Mouse (Mus musculus) hindbrain, embryonic 13.5 days (tissue): ENCODE measurements around the gene Kctd12. TPM values are rescaled to one million over a fixed set of nuclear protein-coding genes. Genes with fewer than 3 reads are reported as not detected.

ENCODE experiments used
- ATAC-seq: fragments of 200-750 bp; cut with Nextera tagmentation; 2 replicates; pipeline ENCODE4 v1.8.0; 2017; ENCODE audit warnings: moderate TSS enrichment; ENCODE audit not compliant: low FRiP score
- H3K27ac ChIP-seq: fragments of 300-500 bp; sonication (generic); 2 replicates; pipeline ENCODE4 v1.5.1; 2015; ENCODE audit warnings: inconsistent platforms, mild to moderate bottlenecking, moderate library complexity
- H3K27me3 ChIP-seq: fragments of 300-500 bp; sonication (generic); 2 replicates; pipeline ENCODE4 v1.6.1; 2015; ENCODE audit warnings: mild to moderate bottlenecking, inconsistent platforms
- H3K36me3 ChIP-seq: fragments of 300-500 bp; sonication (generic); 2 replicates; pipeline ENCODE4 v1.6.1; 2015; ENCODE audit warnings: mild to moderate bottlenecking, inconsistent platforms
- H3K4me1 ChIP-seq: fragments of 300-500 bp; sonication (generic); replicated peaks from 2 replicates; pipeline ENCODE4 v1.6.1; 2015; ENCODE audit warnings: inconsistent platforms
- H3K4me2 ChIP-seq: fragments of 300-500 bp; sonication (generic); 2 replicates; pipeline ENCODE4 v1.6.1; 2015; ENCODE audit warnings: inconsistent platforms, mild to moderate bottlenecking, moderate library complexity
- H3K4me3 ChIP-seq: fragments of 300-500 bp; sonication (generic); 2 replicates; pipeline ENCODE4 v1.5.1; 2015; ENCODE audit warnings: mild to moderate bottlenecking, inconsistent platforms
- H3K9ac ChIP-seq: fragments of 300-500 bp; sonication (generic); 2 replicates; pipeline ENCODE4 v1.6.1; 2015; ENCODE audit warnings: mild to moderate bottlenecking, inconsistent platforms
- H3K9me3 ChIP-seq: fragments of 300-500 bp; sonication (generic); 2 replicates; pipeline ENCODE4 v1.6.1; 2016; ENCODE audit warnings: inconsistent platforms
- WGBS: fragments of 180-500 bp; shearing (Covaris S2); methylation state at CpG from one replicate; pipeline ENCODE4 v1.1.7; 2015; 5-methylcytosine and 5-hydroxymethylcytosine counted together
- microRNA-seq: library from miRNA; unstranded; fragments of <30 nt; microRNA quantifications from one replicate; pipeline ENCODE4, GENCODE M21; 2016
- polyA plus RNA-seq: library from polyadenylated mRNA; unstranded; fragments of >200 nt; fragmentation: Nextera tagmentation; extraction: Ambion mirVana; gene quantifications from 2 replicates; pipeline ENCODE4 v1.2.1, GENCODE M21; 2015

The Kctd12 gene
- polyA plus RNA-seq, 1 experiment from 2014 or later = 9.1 TPM

DNA sequence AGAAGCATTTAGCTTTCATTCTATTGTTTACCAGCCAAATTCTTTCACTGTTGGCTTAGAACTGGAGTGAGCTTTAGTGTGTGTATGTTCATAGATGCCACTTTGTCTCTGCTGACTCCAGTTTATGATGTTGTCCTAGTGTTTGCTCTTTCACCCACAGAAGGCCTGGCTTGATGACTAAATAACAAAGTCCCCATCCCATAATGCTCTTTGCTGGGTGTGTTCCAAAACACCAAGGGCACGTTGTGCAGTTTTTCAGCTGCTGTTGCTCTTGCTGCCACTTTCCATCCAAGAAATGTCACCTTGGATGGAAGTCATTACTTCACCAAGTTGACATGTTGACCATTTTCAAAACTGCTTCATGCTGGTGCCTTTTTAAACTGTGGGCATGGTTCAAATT is 30.5 kb downstream of the Kctd12 start:
- no peak overlapping the region for H3K27ac ChIP-seq
- no peak for ATAC-seq
- no peak overlapping the region for H3K4me3 ChIP-seq
- H3K4me2 ChIP-seq = no peak overlapping the region
- H3K4me1 ChIP-seq = no peaks in the 10 kb centered on the region
- H3K9ac ChIP-seq = no peak overlapping the region
- H3K36me3 ChIP-seq = no peaks in the 10 kb centered on the region
- WGBS = 73% methylated on average over 1 of the region's 1 CpGs
- no peaks in the 10 kb centered on the region for H3K27me3 ChIP-seq
- H3K9me3 ChIP-seq = no peaks in the 10 kb centered on the region

GRCm38 (mm10) chr14:102947796-102948195 is 34.6 kb downstream of the Kctd12 start:
- no peak for ATAC-seq
- Histone ChIP-seq H3K4me2 (no peak overlapping the region), H3K27ac (no peak overlapping the region), H3K4me1 (no peaks in the 10 kb centered on the region), H3K36me3 (no peaks in the 10 kb centered on the region), H3K4me3 (no peak overlapping the region), H3K9me3 (no peaks in the 10 kb centered on the region), H3K27me3 (no peaks in the 10 kb centered on the region), H3K9ac (no peak overlapping the region)
- WGBS = 70% methylated on average over 2 of the region's 2 CpGs

DNA sequence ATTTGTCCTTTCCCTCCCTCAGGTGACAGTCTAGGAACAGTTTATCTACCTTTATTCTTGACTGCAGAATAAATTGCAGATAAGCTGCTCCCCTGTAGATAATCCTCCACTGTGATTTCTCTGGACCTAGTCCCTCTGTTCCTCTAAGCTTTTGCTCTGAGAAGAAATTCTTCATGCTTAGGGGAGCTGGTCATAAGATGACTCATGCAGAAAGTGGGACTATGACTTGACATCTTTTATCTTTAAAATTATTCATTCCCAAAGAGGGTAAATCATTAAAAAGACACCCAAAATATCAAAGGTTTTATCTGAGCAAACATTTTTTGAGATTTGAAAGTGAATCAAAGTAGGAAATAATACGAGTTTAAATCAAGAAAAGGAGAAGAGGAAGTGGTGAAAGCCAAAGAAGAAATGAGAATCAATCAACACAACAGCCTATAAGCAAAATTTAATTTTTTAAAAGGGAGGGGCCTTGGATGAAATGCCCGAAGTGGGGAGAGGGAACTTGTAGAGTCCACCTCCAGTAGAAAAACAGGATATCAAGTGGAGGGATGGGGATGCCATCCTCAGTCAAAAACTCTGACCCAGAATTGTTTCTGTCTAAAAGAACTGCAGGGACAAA is 40.1 kb downstream of the Kctd12 start:
- no peak for ATAC-seq
- Histone ChIP-seq H3K4me2 (no peak overlapping the region), H3K9me3 (no peaks in the 10 kb centered on the region), H3K27me3 (no peaks in the 10 kb centered on the region), H3K9ac (no peak overlapping the region), H3K36me3 (no peaks in the 10 kb centered on the region), H3K27ac (no peak overlapping the region), H3K4me3 (no peak overlapping the region), H3K4me1 (no peaks in the 10 kb centered on the region)
- WGBS = 74% methylated on average over 2 of the region's 2 CpGs

GRCm38 (mm10) chr14:102934878-102935277 is 47.6 kb downstream of the Kctd12 start:
- no peak for ATAC-seq
- Histone ChIP-seq H3K4me3 (no peak overlapping the region), H3K4me2 (no peak overlapping the region), H3K9ac (no peak overlapping the region), H3K4me1 (no peaks in the 10 kb centered on the region), H3K27me3 (no peaks in the 10 kb centered on the region), H3K27ac (no peak overlapping the region), H3K9me3 (no peaks in the 10 kb centered on the region), H3K36me3 (no peaks in the 10 kb centered on the region)
- 81% methylated on average over 2 of the region's 2 CpGs for WGBS

DNA sequence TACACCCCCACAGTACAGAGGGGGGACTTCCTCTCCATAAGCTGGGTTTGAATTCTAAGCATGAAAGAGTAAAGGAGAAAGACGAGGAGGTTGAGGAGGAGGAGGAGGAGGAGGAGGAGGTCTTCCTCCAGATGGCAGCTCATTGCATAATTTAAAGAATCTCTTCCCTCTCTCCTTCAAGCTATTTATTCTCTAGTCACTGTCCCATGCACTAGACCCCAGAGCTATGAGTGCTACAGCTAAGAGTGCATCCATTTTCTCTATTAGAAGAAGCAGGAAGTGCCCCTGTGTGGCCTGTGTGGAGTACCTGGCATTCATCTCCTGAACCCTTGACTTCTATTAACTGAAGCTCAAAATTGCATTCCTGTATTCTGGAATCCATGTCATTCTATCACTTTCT is 51.5 kb downstream of the Kctd12 start:
- H3K9ac ChIP-seq = no peak overlapping the region
- no peak overlapping the region for H3K4me3 ChIP-seq
- peaks cover 3% of the 10 kb centered on the region for H3K4me1 ChIP-seq
- no peaks in the 10 kb centered on the region for H3K9me3 ChIP-seq
- H3K4me2 ChIP-seq = no peak overlapping the region
- H3K36me3 ChIP-seq = no peaks in the 10 kb centered on the region
- ATAC-seq = no peak
- no peak overlapping the region for H3K27ac ChIP-seq
- H3K27me3 ChIP-seq = no peaks in the 10 kb centered on the region
- WGBS = 50% methylated on average over 1 of the region's 1 CpGs

GRCm38 (mm10) chr14:102929545-102929944 is 52.9 kb downstream of the Kctd12 start:
- 81% methylated on average over 3 of the region's 3 CpGs for WGBS
- peaks cover 10% of the 10 kb centered on the region for H3K4me1 ChIP-seq
- no peak overlapping the region for H3K27ac ChIP-seq
- H3K9me3 ChIP-seq = no peaks in the 10 kb centered on the region
- no peaks in the 10 kb centered on the region for H3K27me3 ChIP-seq
- no peak overlapping the region for H3K4me3 ChIP-seq
- H3K9ac ChIP-seq = no peak overlapping the region
- H3K36me3 ChIP-seq = no peaks in the 10 kb centered on the region
- no peak overlapping the region for H3K4me2 ChIP-seq
- no peak for ATAC-seq

GRCm38 (mm10) chr14:102927847-102928466 is 54.5 kb downstream of the Kctd12 start:
- H3K36me3 ChIP-seq = no peaks in the 10 kb centered on the region
- H3K9me3 ChIP-seq = no peaks in the 10 kb centered on the region
- H3K4me1 ChIP-seq = peaks cover 10% of the 10 kb centered on the region
- 90% methylated on average over 5 of the region's 5 CpGs for WGBS
- no peak overlapping the region for H3K4me2 ChIP-seq
- no peak for ATAC-seq
- no peak overlapping the region for H3K27ac ChIP-seq
- H3K27me3 ChIP-seq = no peaks in the 10 kb centered on the region
- no peak overlapping the region for H3K9ac ChIP-seq
- no peak overlapping the region for H3K4me3 ChIP-seq

Small RNA genes lying within 50 kb of the gene (microRNA-seq; reads per million reads assigned to microRNA genes)
- not detected for gene Mir5130

Other genes with a start within 250 kb of the Kctd12 start
- gene Acod1, start 64.3 kb upstream of the Kctd12 start, polyA plus RNA-seq = not detected in 2 replicates
- 15.0 and 15.2 TPM in 2 replicates for gene Cln5, start 87.6 kb upstream of the Kctd12 start, polyA plus RNA-seq
- gene Fbxl3, start 116.9 kb upstream of the Kctd12 start, polyA plus RNA-seq = 22.4 and 23.8 TPM in 2 replicates